In the genomic region with DNA sequence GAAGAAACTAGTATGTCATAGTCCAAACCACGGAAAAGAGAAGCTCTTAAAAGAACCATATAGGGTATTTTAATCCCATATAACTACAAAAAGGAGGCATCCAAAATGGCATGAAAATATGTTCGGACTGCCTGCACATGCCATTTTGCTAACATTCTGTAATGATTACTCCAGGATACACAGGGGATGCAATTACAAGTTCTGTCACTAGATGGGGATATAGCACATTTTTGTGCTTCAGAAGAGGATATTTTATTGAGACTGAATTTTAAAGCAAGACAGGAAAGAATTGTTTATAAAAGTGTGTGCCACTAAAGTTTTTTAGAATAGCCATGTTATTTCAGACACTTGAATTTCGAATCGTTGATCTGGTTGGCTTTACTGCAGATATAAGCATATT, we compare ENCODE assay signal across 8 mouse cellular contexts. TPM values are rescaled to one million over a fixed set of nuclear protein-coding genes. Genes with fewer than 3 reads are reported as not detected.
DNase-seq lines count a peak whose midpoint lies in the region; ATAC-seq lines count a peak whose summit lies in the region.

No protein-coding gene starts in this region.

- no peaks in the 10 kb centered on the region for H3K36me3 ChIP-seq in heart, embryonic 12.5 days

- H3K9ac ChIP-seq in heart, embryonic 12.5 days: no peak overlapping the region

- H3K4me1 ChIP-seq in heart, embryonic 12.5 days (replicated peaks): no peaks in the 10 kb centered on the region

- 9% methylated on average over 4 of the region's 4 CpGs for WGBS in heart, embryonic 12.5 days

- H3K4me2 ChIP-seq in heart, embryonic 12.5 days: no peak overlapping the region

- peak; percentile 4 to 44 for DNase-seq in heart, adult 18-20 months
- peak; percentile 13 for DNase-seq in thymus, postnatal 14 days
- DNase-seq in thymus, adult 18-20 months: no peak
- no peak for DNase-seq in adrenal gland, adult 8-10 months
- no peak for DNase-seq in heart, postnatal 4 days

- H3K4me3 ChIP-seq in heart, embryonic 12.5 days: no peak overlapping the region

- H3K27me3 ChIP-seq in heart, embryonic 12.5 days (replicated peaks): no peaks in the 10 kb centered on the region

- ATAC-seq in heart, embryonic 12.5 days (ENCODE audit: insufficient number of reproducible peaks, low FRiP score): no peak
- ATAC-seq in erythroblast, adult 5-6 weeks (replicated peaks; ENCODE audit: low FRiP score, poor library complexity, severe bottlenecking): peak; percentile 83
- peak; percentile 70 for ATAC-seq in megakaryocyte, adult 5-6 weeks (ENCODE audit: poor library complexity, severe bottlenecking)

- H3K27ac ChIP-seq in heart, embryonic 12.5 days (ENCODE audit: poor library complexity, severe bottlenecking): no peak overlapping the region

- H3K9me3 ChIP-seq in heart, embryonic 12.5 days (replicated peaks): no peaks in the 10 kb centered on the region

RNA-seq across cellular contexts. Expression of gene Rpl22l1, which starts 9.1 kb away (rescaled TPM):
- 100 to 1,000 TPM; 110 to 119 TPM for total RNA-seq in heart, adult 18-20 months (2021)
- polyA plus RNA-seq in heart, embryonic 12.5 days (2016; fragmentation: Nextera tagmentation; extraction: Ambion mirVana): 328 and 330 TPM in 2 replicates
- 204 and 221 TPM in 2 replicates for total RNA-seq in erythroblast, adult 5-6 weeks (2015; ENCODE audit: low replicate concordance)
- 28.6 and 67.2 TPM in 2 replicates for total RNA-seq in erythroblast, adult 5-6 weeks (2017; ENCODE audit: low replicate concordance)
- total RNA-seq in megakaryocyte, adult 5-6 weeks (2015): 464 and 466 TPM in 2 replicates
- 66.5 and 72.5 TPM in 2 replicates for total RNA-seq in megakaryocyte, adult 5-6 weeks (2017)
- total RNA-seq in adrenal gland, adult 8-10 months (2022): 100 to 1,000 TPM; 178 to 223 (median 196) TPM
- total RNA-seq in heart, postnatal 4 days (2021): 100 to 1,000 TPM; 174 to 181 TPM

RNA-seq across cellular contexts. Expression of gene Eif5a2, which starts 33.3 kb away (rescaled TPM):
- 1 to 10 TPM in 1 of 2 experiments, under 1 TPM in 1; 0.84 to 1.0 TPM for total RNA-seq in heart, adult 18-20 months (2021)
- polyA plus RNA-seq in heart, embryonic 12.5 days (2016; fragmentation: Nextera tagmentation; extraction: Ambion mirVana): 16.0 and 17.6 TPM in 2 replicates
- total RNA-seq in erythroblast, adult 5-6 weeks (2015; ENCODE audit: low replicate concordance): 3.5 and 6.3 TPM in 2 replicates
- total RNA-seq in erythroblast, adult 5-6 weeks (2017; ENCODE audit: low replicate concordance): 7.1 and 7.7 TPM in 2 replicates
- total RNA-seq in megakaryocyte, adult 5-6 weeks (2015): 5.8 and 6.2 TPM in 2 replicates
- 3.5 and 3.9 TPM in 2 replicates for total RNA-seq in megakaryocyte, adult 5-6 weeks (2017)
- total RNA-seq in adrenal gland, adult 8-10 months (2022): 1 to 10 TPM; 1.7 to 3.6 (median 2.8) TPM
- total RNA-seq in heart, postnatal 4 days (2021): 1 to 10 TPM; 6.4 to 6.7 TPM

Comparison
In these comparisons a context has a peak if more than half of its experiments do, and no peak if none do; other contexts are left out.
1. DNase-seq: peak in heart, adult 18-20 months (2 of 2) and thymus, postnatal 14 days (single experiment); none in thymus, adult 18-20 months (0 of 2), adrenal gland, adult 8-10 months (single experiment) and heart, postnatal 4 days (single experiment).